Mouse (Mus musculus) heart, embryonic 11.5 days (tissue): ENCODE results near the gene Dclk2. TPM values are rescaled to one million over a fixed set of nuclear protein-coding genes. Genes with fewer than 3 reads are reported as not detected.

ENCODE experiments used
- ATAC-seq: fragments of 200-750 bp; cut with Nextera tagmentation; replicated peaks from 2 replicates; pipeline ENCODE4 v1.8.0; 2017; ENCODE audit warnings: moderate library complexity; ENCODE audit not compliant: insufficient number of reproducible peaks, low FRiP score, low TSS enrichment
- H3K27ac ChIP-seq: fragments of 300-500 bp; sonication (generic); 2 replicates; pipeline ENCODE4 v1.5.1; 2014; ENCODE audit warnings: mild to moderate bottlenecking, low read depth, low read length
- H3K27me3 ChIP-seq: fragments of 300-500 bp; sonication (generic); 2 replicates; pipeline ENCODE4 v1.6.1; 2014; ENCODE audit warnings: mild to moderate bottlenecking, low read length, mixed read lengths; ENCODE audit not compliant: control insufficient read depth, insufficient read depth
- H3K36me3 ChIP-seq: fragments of 300-500 bp; sonication (generic); 2 replicates; pipeline ENCODE4 v1.6.1; 2014; ENCODE audit warnings: mild to moderate bottlenecking, low read length, moderate library complexity, mixed read lengths; ENCODE audit not compliant: control insufficient read depth, insufficient read depth
- H3K4me1 ChIP-seq: fragments of 300-500 bp; sonication (generic); 2 replicates; pipeline ENCODE4 v1.6.1; 2014; ENCODE audit warnings: low read length; ENCODE audit not compliant: control insufficient read depth, insufficient read depth
- H3K4me2 ChIP-seq: fragments of 300-500 bp; sonication (generic); 2 replicates; pipeline ENCODE4 v1.6.1; 2014; ENCODE audit warnings: mild to moderate bottlenecking, moderate library complexity
- H3K4me3 ChIP-seq: fragments of 300-500 bp; sonication (generic); 2 replicates; pipeline ENCODE4 v1.5.1; 2014; ENCODE audit warnings: low read depth, low read length
- H3K9ac ChIP-seq: fragments of 300-500 bp; sonication (generic); 2 replicates; pipeline ENCODE4 v1.6.1; 2014; ENCODE audit warnings: mild to moderate bottlenecking, low read depth, low read length, moderate library complexity
- H3K9me3 ChIP-seq: fragments of 300-500 bp; sonication (generic); replicated peaks from 2 replicates; pipeline ENCODE4 v1.6.1; 2016; ENCODE audit warnings: low read length; ENCODE audit not compliant: control insufficient read depth
- WGBS: fragments of 180-500 bp; shearing (Covaris S2); extraction: QIAGEN DNeasy Blood & Tissue Kit; methylation state at CpG from one replicate; pipeline ENCODE4 v1.1.7; 2014; ENCODE audit not compliant: insufficient replicate concordance; 5-methylcytosine and 5-hydroxymethylcytosine counted together
- polyA plus RNA-seq: library from polyadenylated mRNA; unstranded; fragments of >200 nt; fragmentation: Nextera tagmentation; extraction: Ambion mirVana; gene quantifications from 2 replicates; pipeline ENCODE4 v1.2.1, GENCODE M21; 2014

Gene Dclk2
- polyA plus RNA-seq, 1 experiment from 2014 or later = 4.3 TPM

GRCm38 (mm10) chr3:86754178-86754577, 166.5 kb downstream of the Dclk2 start:
- H3K36me3 ChIP-seq = no peaks in the 10 kb centered on the region
- H3K4me2 ChIP-seq = no peak overlapping the region
- H3K4me1 ChIP-seq = no peaks in the 10 kb centered on the region
- no peaks in the 10 kb centered on the region for H3K9me3 ChIP-seq
- no peak for ATAC-seq
- WGBS = 76% methylated on average over 6 of the region's 6 CpGs
- no peak overlapping the region for H3K27ac ChIP-seq
- H3K9ac ChIP-seq = no peak overlapping the region
- H3K4me3 ChIP-seq = no peak overlapping the region
- no peaks in the 10 kb centered on the region for H3K27me3 ChIP-seq

- Histone ChIP-seq H3K4me1 (no peaks in the 10 kb centered on the region), H3K4me2 (no peak overlapping the region), H3K36me3 (no peaks in the 10 kb centered on the region), H3K27ac (no peak overlapping the region), H3K4me3 (no peak overlapping the region), H3K9ac (no peak overlapping the region), H3K9me3 (no peaks in the 10 kb centered on the region), H3K27me3 (no peaks in the 10 kb centered on the region)
- no peak for ATAC-seq
- WGBS = 45% methylated on average over 7 of the region's 7 CpGs
Observed at GRCm38 (mm10) chr3:86750652-86751051, 170.0 kb downstream of the Dclk2 start.

- H3K9me3 ChIP-seq = no peaks in the 10 kb centered on the region
- H3K27me3 ChIP-seq = no peaks in the 10 kb centered on the region
- no peaks in the 10 kb centered on the region for H3K36me3 ChIP-seq
- H3K27ac ChIP-seq = no peak overlapping the region
- ATAC-seq = no peak
- H3K9ac ChIP-seq = no peak overlapping the region
- H3K4me1 ChIP-seq = no peaks in the 10 kb centered on the region
- 68% methylated on average over 10 of the region's 10 CpGs for WGBS
- H3K4me2 ChIP-seq = no peak overlapping the region
- H3K4me3 ChIP-seq = no peak overlapping the region
Observed at GRCm38 (mm10) chr3:86745769-86746512, 174.7 kb downstream of the Dclk2 start.

GRCm38 (mm10) chr3:86745348-86745747, 175.3 kb downstream of the Dclk2 start:
- Histone ChIP-seq H3K36me3 (no peaks in the 10 kb centered on the region), H3K27ac (no peak overlapping the region), H3K4me1 (no peaks in the 10 kb centered on the region), H3K4me2 (no peak overlapping the region), H3K9me3 (no peaks in the 10 kb centered on the region), H3K9ac (no peak overlapping the region), H3K4me3 (no peak overlapping the region), H3K27me3 (no peaks in the 10 kb centered on the region)
- ATAC-seq = no peak
- WGBS = 81% methylated on average over 4 of the region's 4 CpGs

GRCm38 (mm10) chr3:86739745-86740144, 180.9 kb downstream of the Dclk2 start:
- no peaks in the 10 kb centered on the region for H3K27me3 ChIP-seq
- no peak overlapping the region for H3K27ac ChIP-seq
- no peaks in the 10 kb centered on the region for H3K9me3 ChIP-seq
- no peak overlapping the region for H3K4me3 ChIP-seq
- 85% methylated on average over 4 of the region's 4 CpGs for WGBS
- H3K9ac ChIP-seq = no peak overlapping the region
- H3K36me3 ChIP-seq = no peaks in the 10 kb centered on the region
- no peak for ATAC-seq
- H3K4me1 ChIP-seq = no peaks in the 10 kb centered on the region
- no peak overlapping the region for H3K4me2 ChIP-seq

- Histone ChIP-seq H3K4me2 (no peak overlapping the region), H3K4me3 (no peak overlapping the region), H3K27me3 (no peaks in the 10 kb centered on the region), H3K4me1 (no peaks in the 10 kb centered on the region), H3K36me3 (no peaks in the 10 kb centered on the region), H3K27ac (no peak overlapping the region), H3K9ac (no peak overlapping the region), H3K9me3 (no peaks in the 10 kb centered on the region)
- ATAC-seq = no peak
- 83% methylated on average over 3 of the region's 3 CpGs for WGBS
Observed at GRCm38 (mm10) chr3:86738831-86739230, 181.8 kb downstream of the Dclk2 start.

Other genes starting within 250 kb of the Dclk2 start
- 33.4 and 40.1 TPM in 2 replicates for gene Cd1d1, start 78.6 kb upstream of the Dclk2 start, polyA plus RNA-seq